Mouse (Mus musculus): Measurements from ENCODE around the gene Kmt2a.

DNA sequence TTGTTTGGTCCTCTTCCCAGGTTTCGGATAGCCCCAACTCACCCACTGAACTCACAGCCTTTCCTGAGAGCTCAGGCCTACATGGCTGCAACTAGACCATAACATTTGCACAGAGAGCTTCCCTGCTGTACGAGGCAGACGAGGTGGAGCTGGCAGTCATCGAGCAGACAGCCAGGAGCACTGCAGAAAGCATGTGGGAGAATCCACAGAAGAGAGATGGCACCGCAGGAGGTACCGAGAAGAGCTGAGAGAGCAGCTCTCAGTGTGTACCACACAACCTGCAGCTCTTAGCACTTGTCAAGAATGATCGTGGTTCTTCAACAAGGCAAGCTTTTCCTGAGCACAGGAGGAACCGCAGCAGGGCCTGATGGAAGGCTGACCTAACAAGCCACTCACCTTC is 66.9 kb downstream of the Kmt2a start:
- TF ChIP-seq GATA1 (IDR thresholded peaks at IDR 0.05; ENCODE audit: borderline replicate concordance, low read length), result no peak
- TF ChIP-seq FLI1 (IDR thresholded peaks at IDR 0.05; ENCODE audit: low read length), result no peak
